Mouse (Mus musculus) layer of hippocampus, postnatal 14 days (tissue): Measurements from ENCODE around the gene Alpl. TPM values are rescaled to one million over a fixed set of nuclear protein-coding genes. Genes with fewer than 3 reads are reported as not detected.

Experiments used
- DNase-seq, 2 experiments: peaks; one replicate each; pipeline ENCODE4 v3.0.0; 2021 to 2022; ENCODE audit warnings: low spot score in 2 of 2, mixed read lengths in 1 of 2
- total RNA-seq, 2 experiments: library from RNA; stranded (reverse); gene quantifications; 2 replicates each; pipeline ENCODE4 v1.2.3; 2021

Alpl gene
- total RNA-seq, 2 experiments from 2014 or later: 5.3 to 5.6 TPM

DNA sequence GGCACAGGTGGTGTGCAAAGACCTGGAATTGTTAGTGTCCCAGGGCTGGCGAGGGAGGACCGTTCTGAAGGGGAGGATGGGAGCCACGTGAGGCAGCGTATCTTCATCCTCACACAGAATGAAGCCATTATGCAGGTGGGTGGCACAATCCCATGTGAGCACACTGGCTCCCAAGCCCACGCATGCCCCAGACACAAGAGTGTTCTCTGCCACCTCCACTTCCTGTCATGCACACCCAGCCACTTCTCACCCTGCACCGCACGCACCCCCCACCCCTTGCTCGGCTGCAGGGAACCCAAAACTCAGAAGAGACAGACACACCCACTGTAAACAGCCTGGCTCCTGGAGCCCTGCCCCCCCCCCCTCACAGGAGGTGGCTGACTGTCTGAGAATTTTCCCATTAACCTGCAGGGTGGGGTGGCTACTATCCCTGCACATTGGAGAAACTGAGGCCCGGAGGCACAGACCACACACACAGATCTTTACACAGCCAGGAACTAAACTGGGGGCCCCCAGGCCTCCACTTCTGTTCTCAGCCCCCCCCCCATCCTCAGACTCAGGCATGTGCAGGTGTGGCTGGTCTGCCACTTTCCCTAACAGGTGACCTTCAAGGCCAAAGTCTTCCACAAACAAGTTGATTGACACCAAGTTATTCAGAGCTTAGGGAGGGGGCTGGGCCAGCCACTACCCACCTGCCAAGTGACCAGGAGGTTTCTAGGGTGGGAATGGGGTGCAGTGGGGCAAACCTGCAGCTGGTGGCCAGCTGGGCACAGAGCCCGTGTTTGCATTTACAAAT is 103.9 kb downstream of the Alpl start:
- no peak for DNase-seq

Other genes with a start within 250 kb of the Alpl start
- not detected for gene Ldlrad2, start 221.8 kb downstream of the Alpl start, total RNA-seq
- gene Usp48, start 202.6 kb downstream of the Alpl start, total RNA-seq: 100 to 1,000 TPM; 116 to 131 TPM
- 100 to 1,000 TPM; 242 to 257 TPM for gene Rap1gap, start 131.7 kb downstream of the Alpl start, total RNA-seq
- 10 to 100 TPM; 49.3 to 57.2 TPM for gene Ece1, start 65.9 kb upstream of the Alpl start, total RNA-seq
- 100 to 1,000 TPM; 162 to 164 TPM for gene Eif4g3, start 196.6 kb upstream of the Alpl start, total RNA-seq